Mouse (Mus musculus): Measurements from ENCODE around the gene Six1. TPM values are rescaled to one million over a fixed set of nuclear protein-coding genes. Genes with fewer than 3 reads are reported as not detected.
A peak's percentile ranks its signal among the peaks of the same experiment; 100 is the strongest.

Six1 gene
- polyA plus RNA-seq, 1 experiment from 2014 or later = 0.41 TPM

- Histone ChIP-seq H3K4me2 (ENCODE audit: low read length) (peak overlapping the region; percentile 43), H3K27me3 (ENCODE audit: control insufficient read depth, insufficient read depth, low read length) (peaks cover 95% of the 10 kb centered on the region), H3K27ac (replicated peaks; ENCODE audit: low read depth, low read length) (no peak overlapping the region), H3K4me3 (replicated peaks; ENCODE audit: low read depth, low read length) (peak overlapping the region; percentile 24), H3K9ac (replicated peaks; ENCODE audit: low read length) (no peak overlapping the region), H3K36me3 (ENCODE audit: control insufficient read depth, insufficient read depth, low read length) (no peaks in the 10 kb centered on the region), H3K4me1 (ENCODE audit: control insufficient read depth, insufficient read depth, low read length) (peaks cover 3% of the 10 kb centered on the region; the same call in 1 of the 2 replicates), H3K9me3 (ENCODE audit: control insufficient read depth, low read length) (no peaks in the 10 kb centered on the region)
- 0 out of 2 replicates have a peak, but pooled peaks have one; percentile 4 for ATAC-seq (ENCODE audit: low FRiP score, low TSS enrichment)
- DNase-seq = peak; percentile 13
- WGBS = under 1% methylated on average over 84 of the region's 85 CpGs
Observed at GRCm38 (mm10) chr12:73045724-73046606, 7.7 kb downstream of the Six1 start.

GRCm38 (mm10) chr12:73045046-73045723 is 8.5 kb downstream of the Six1 start:
- peak; percentile 43 for DNase-seq
- H3K4me2 ChIP-seq (ENCODE audit: low read length) = peak overlapping the region; percentile 39
- WGBS = under 1% methylated on average over 46 of the region's 46 CpGs
- no peak overlapping the region for H3K27ac ChIP-seq (replicated peaks; ENCODE audit: low read depth, low read length)
- H3K4me1 ChIP-seq (ENCODE audit: control insufficient read depth, insufficient read depth, low read length) = peaks cover 3% of the 10 kb centered on the region; the same call in 1 of the 2 replicates
- ATAC-seq (ENCODE audit: low FRiP score, low TSS enrichment) = no peak
- H3K9me3 ChIP-seq (ENCODE audit: control insufficient read depth, low read length) = no peaks in the 10 kb centered on the region
- peak overlapping the region; percentile 19; the same call in 1 of the 2 replicates for H3K4me3 ChIP-seq (replicated peaks; ENCODE audit: low read depth, low read length)
- H3K9ac ChIP-seq (replicated peaks; ENCODE audit: low read length) = no peak overlapping the region
- H3K36me3 ChIP-seq (ENCODE audit: control insufficient read depth, insufficient read depth, low read length) = no peaks in the 10 kb centered on the region
- H3K27me3 ChIP-seq (ENCODE audit: control insufficient read depth, insufficient read depth, low read length) = peaks cover 95% of the 10 kb centered on the region

GRCm38 (mm10) chr12:73044221-73045045 is 9.3 kb downstream of the Six1 start:
- no peak overlapping the region for H3K27ac ChIP-seq (replicated peaks; ENCODE audit: low read depth, low read length)
- DNase-seq (peak; percentile 44), ATAC-seq (ENCODE audit: low FRiP score, low TSS enrichment) (0 out of 2 replicates have a peak, but pooled peaks have one; percentile 21)
- peak overlapping the region; percentile 39 for H3K4me2 ChIP-seq (ENCODE audit: low read length)
- WGBS = under 1% methylated on average over 48 of the region's 53 CpGs
- peaks cover 95% of the 10 kb centered on the region for H3K27me3 ChIP-seq (ENCODE audit: control insufficient read depth, insufficient read depth, low read length)
- no peaks in the 10 kb centered on the region for H3K9me3 ChIP-seq (ENCODE audit: control insufficient read depth, low read length)
- H3K4me1 ChIP-seq (ENCODE audit: control insufficient read depth, insufficient read depth, low read length) = peaks cover 3% of the 10 kb centered on the region; the same call in 1 of the 2 replicates
- no peaks in the 10 kb centered on the region for H3K36me3 ChIP-seq (ENCODE audit: control insufficient read depth, insufficient read depth, low read length)
- peak overlapping the region; percentile 19; the same call in 1 of the 2 replicates for H3K4me3 ChIP-seq (replicated peaks; ENCODE audit: low read depth, low read length)
- H3K9ac ChIP-seq (replicated peaks; ENCODE audit: low read length) = no peak overlapping the region

- Histone ChIP-seq H3K36me3 (ENCODE audit: control insufficient read depth, insufficient read depth, low read length) (no peaks in the 10 kb centered on the region), H3K4me3 (replicated peaks; ENCODE audit: low read depth, low read length) (no peak overlapping the region), H3K9ac (replicated peaks; ENCODE audit: low read length) (no peak overlapping the region), H3K27me3 (ENCODE audit: control insufficient read depth, insufficient read depth, low read length) (peaks cover 95% of the 10 kb centered on the region), H3K4me1 (ENCODE audit: control insufficient read depth, insufficient read depth, low read length) (peaks cover 3% of the 10 kb centered on the region; the same call in 1 of the 2 replicates), H3K9me3 (ENCODE audit: control insufficient read depth, low read length) (no peaks in the 10 kb centered on the region), H3K27ac (replicated peaks; ENCODE audit: low read depth, low read length) (no peak overlapping the region), H3K4me2 (ENCODE audit: low read length) (no peak overlapping the region)
- WGBS = 4% methylated on average over 14 of the region's 14 CpGs
- ATAC-seq (ENCODE audit: low FRiP score, low TSS enrichment) = no peak
- peak; percentile 27 for DNase-seq
Observed at GRCm38 (mm10) chr12:73043396-73044167, 10.1 kb downstream of the Six1 start.

GRCm38 (mm10) chr12:73042903-73043302 is 10.8 kb downstream of the Six1 start:
- no peak overlapping the region for H3K4me2 ChIP-seq (ENCODE audit: low read length)
- no peak for ATAC-seq (ENCODE audit: low FRiP score, low TSS enrichment)
- peak; percentile 34 for DNase-seq

GRCm38 (mm10) chr12:73042406-73042805 is 11.3 kb downstream of the Six1 start:
- DNase-seq (no peak), ATAC-seq (ENCODE audit: low FRiP score, low TSS enrichment) (no peak)
- Histone ChIP-seq H3K36me3 (ENCODE audit: control insufficient read depth, insufficient read depth, low read length) (no peaks in the 10 kb centered on the region), H3K27ac (replicated peaks; ENCODE audit: low read depth, low read length) (no peak overlapping the region), H3K4me3 (replicated peaks; ENCODE audit: low read depth, low read length) (no peak overlapping the region), H3K4me1 (ENCODE audit: control insufficient read depth, insufficient read depth, low read length) (peaks cover 3% of the 10 kb centered on the region; the same call in 1 of the 2 replicates), H3K4me2 (ENCODE audit: low read length) (no peak overlapping the region), H3K27me3 (ENCODE audit: control insufficient read depth, insufficient read depth, low read length) (peaks cover 93% of the 10 kb centered on the region), H3K9me3 (ENCODE audit: control insufficient read depth, low read length) (no peaks in the 10 kb centered on the region), H3K9ac (replicated peaks; ENCODE audit: low read length) (no peak overlapping the region)
- WGBS = 2% methylated on average over 5 of the region's 5 CpGs

More at GRCm38 (mm10) chr12:73042903-73043302, 10.8 kb downstream of the Six1 start:
- Histone ChIP-seq H3K9ac (replicated peaks; ENCODE audit: low read length) (no peak overlapping the region), H3K9me3 (ENCODE audit: control insufficient read depth, low read length) (no peaks in the 10 kb centered on the region), H3K36me3 (ENCODE audit: control insufficient read depth, insufficient read depth, low read length) (no peaks in the 10 kb centered on the region), H3K27me3 (ENCODE audit: control insufficient read depth, insufficient read depth, low read length) (peaks cover 93% of the 10 kb centered on the region), H3K27ac (replicated peaks; ENCODE audit: low read depth, low read length) (no peak overlapping the region), H3K4me1 (ENCODE audit: control insufficient read depth, insufficient read depth, low read length) (peaks cover 3% of the 10 kb centered on the region; the same call in 1 of the 2 replicates), H3K4me3 (replicated peaks; ENCODE audit: low read depth, low read length) (no peak overlapping the region)
- 2% methylated on average over 2 of the region's 2 CpGs for WGBS

GRCm38 (mm10) chr12:73041256-73041630 is 12.4 kb downstream of the Six1 start:
- no peaks in the 10 kb centered on the region for H3K4me1 ChIP-seq (ENCODE audit: control insufficient read depth, insufficient read depth, low read length)
- H3K9me3 ChIP-seq (ENCODE audit: control insufficient read depth, low read length) = no peaks in the 10 kb centered on the region
- H3K9ac ChIP-seq (replicated peaks; ENCODE audit: low read length) = no peak overlapping the region
- ATAC-seq (ENCODE audit: low FRiP score, low TSS enrichment) (no peak), DNase-seq (peak; percentile 35)
- H3K36me3 ChIP-seq (ENCODE audit: control insufficient read depth, insufficient read depth, low read length) = no peaks in the 10 kb centered on the region
- H3K27ac ChIP-seq (replicated peaks; ENCODE audit: low read depth, low read length) = no peak overlapping the region
- H3K27me3 ChIP-seq (ENCODE audit: control insufficient read depth, insufficient read depth, low read length) = peaks cover 89% of the 10 kb centered on the region
- H3K4me3 ChIP-seq (replicated peaks; ENCODE audit: low read depth, low read length) = no peak overlapping the region
- WGBS = under 1% methylated on average over 10 of the region's 10 CpGs
- no peak overlapping the region for H3K4me2 ChIP-seq (ENCODE audit: low read length)
